Mouse (Mus musculus) spleen, postnatal 14 days (tissue): ENCODE results near the gene Cdc14b.

Experiments
- DNase-seq, 2 experiments: peaks; one replicate each; pipeline ENCODE4 v3.0.0; 2021 to 2022; ENCODE audit warnings: low spot score in 2 of 2

Cdc14b gene

DNA sequence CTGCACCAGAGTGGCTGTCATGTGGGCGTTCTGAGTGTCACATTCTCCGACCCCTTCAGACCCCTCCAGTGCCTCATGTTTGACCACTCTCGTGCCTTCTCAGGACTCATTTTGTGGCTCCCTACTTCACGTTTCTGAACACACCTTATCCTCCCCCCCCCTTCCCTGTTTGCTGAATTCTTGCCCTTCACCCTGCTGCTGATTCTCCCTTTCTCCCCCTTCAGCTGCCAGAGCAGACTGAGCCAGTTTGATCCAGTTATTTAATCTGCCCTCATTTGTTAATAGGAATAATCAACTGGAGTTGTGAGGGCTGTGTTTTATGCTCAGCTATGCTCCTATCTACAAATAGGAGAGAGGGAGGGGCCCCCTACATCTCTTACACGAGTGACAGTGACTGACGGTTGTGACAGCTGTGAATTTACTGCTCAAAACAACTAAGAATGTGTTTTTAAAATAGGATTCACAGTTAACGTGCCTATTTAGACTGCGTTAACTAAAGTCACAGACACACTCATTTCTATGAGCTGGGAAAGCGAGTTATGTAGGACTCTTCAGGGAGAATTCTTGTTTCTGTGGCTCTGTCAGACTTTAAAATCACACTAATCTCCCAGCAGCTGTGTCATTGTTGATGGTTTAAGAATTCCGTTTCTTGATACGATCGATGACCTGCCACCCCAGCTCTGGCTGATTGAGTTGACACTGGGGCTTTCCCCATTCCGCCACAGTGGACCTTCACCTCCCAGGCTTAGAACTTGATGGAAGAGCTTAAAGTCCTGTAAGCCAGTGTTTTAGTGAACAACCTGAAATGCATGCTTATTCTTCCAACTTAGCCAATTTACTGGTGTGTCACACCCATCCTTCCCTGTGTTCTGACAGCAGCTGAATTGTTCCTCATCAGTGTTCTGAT lies 96.1 kb downstream of the Cdc14b start:
- no peak for DNase-seq

DNA sequence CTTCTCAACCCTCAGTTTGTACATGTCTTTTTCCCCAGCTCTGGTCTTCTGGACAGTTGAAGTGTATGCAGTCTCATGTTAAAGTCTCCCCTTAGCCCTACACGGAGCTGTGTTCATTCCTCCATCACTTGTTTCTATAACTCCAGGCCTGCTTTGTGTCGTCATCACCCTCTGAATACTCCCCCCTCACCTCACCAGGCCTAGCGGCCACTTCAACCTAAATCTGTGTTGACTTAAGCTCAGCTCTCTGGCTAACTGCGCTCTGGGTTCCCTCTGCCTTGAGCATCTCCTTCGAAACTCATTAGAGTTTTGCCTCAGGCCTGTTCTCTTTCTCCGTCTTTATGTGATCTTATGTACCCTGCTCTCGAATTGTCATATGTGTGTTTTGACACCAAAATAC lies 97.1 kb downstream of the Cdc14b start:
- DNase-seq = no peak

DNA sequence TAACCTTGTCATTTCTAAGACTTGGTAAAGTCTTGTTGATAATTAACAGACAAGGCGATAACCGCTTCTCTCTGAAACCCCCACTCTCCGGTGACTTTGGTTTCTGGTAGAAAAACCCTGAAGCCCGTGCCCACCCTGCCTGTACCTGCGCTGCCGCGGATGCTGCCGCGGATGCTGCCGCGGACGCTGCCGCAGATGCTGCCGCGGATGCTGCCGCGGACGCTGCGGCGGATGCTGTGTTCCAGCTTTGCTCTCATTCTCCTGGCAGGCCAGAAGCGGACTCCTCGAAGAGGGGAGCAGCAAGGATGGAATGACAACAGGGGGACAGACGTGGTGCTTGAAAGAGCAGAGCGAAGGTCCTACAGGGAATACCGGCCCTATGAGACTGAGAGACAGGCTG lies 105.3 kb downstream of the Cdc14b start:
- DNase-seq = no peak

DNA sequence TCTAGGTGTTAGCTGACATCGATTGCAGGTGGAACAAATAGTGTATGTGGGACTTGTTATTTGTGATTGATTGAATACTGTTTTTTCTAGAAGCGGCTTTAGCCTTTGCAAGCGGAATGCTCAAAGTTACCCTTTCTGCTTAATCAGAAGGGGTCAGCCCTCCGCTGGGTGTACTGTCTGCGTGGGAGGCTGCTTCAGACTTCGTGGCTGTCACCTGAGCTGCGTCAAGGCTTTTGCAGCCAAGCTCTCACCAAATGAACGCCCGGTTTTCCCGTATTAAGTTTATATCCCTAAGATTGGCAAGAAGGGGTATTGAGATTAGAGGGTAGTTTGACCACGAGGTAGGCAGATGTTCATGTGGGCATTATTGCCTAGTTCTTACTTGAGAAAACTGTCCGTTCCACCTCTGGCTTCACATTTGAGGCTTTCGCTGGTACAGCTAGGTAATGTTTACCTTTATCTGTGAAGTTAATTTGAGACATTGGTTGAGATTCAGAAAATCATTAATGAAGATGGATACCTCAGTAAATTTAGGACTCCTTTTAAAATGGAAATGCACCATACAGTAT lies 111.9 kb downstream of the Cdc14b start:
- DNase-seq = no peak

DNA sequence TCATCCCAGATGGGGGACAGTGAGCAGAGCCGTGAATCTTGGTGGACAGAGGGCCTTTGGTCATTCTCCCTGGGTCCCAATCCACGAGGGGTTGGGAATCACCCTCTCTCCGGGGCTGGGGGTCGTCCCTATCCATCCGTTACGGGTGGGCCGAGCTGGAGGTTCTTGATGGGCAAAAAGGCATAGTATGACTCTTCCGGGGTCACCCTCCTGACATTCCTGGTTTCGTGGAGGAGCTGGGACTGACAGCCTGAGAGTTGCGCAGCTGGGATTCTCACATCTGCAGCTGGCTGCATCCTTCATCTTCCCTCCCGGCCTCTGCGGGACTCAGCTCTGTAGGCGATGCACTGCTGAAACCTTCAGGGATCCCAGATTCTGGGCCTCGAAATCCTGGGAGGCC lies 112.5 kb downstream of the Cdc14b start:
- DNase-seq = no peak

DNA sequence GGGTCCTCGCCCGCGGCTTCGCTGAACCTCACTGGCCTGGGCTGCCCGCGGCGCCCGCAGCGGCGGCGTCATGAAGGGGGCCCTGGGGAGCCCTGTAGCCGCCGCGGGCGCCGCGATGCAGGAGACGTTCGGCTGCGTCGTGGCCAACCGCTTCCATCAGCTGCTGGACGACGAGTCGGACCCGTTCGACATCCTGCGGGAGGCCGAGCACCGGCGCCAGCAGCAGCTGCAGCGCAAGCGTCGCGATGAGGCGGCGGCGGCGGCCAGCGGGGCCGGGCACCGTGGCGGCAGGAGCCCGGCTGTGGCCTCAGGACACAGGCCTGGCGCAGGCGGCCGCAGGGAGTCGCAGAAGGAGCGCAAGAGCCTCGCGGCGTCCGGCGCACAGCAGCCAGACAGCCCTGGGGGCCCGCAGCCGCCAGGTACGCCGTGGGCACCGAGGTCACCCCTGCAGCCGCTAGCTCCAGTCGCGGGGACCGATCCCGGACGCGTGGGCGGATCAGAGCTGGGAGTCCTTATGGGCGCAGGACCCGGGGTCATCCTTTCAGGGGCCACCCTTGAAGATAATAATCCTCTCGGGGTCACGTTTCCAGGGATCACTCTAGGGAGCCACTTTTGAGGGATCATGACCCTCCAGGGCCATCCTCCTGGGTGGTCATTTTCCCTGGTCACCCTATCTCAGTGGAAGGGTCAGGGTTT lies 113.0 kb downstream of the Cdc14b start:
- DNase-seq = no peak

DNA sequence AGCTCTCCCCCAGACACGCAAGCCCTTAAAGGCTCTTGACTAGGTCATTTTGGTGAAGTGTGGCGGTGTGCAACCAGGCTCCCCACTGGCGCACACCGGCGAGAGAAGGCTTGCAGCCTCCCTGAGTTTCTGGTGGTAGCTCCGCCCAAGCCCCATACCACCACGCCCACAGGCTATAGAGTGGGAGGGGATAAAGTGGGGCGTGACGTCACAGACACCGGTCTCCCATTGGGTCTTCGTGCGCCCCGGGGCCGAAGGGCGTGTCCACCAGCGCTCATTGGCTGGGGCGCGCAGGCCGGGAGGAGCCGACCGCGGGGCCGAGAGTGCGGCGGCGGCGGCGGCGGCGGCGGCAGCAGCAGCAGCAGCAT lies 113.6 kb downstream of the Cdc14b start, which contains the start of gene Habp4:
Gene Habp4, plus strand, starts transcription at position 277 of the 368 bp plus-strand sequence.
- peak; percentile 97 to 98 for DNase-seq

DNA sequence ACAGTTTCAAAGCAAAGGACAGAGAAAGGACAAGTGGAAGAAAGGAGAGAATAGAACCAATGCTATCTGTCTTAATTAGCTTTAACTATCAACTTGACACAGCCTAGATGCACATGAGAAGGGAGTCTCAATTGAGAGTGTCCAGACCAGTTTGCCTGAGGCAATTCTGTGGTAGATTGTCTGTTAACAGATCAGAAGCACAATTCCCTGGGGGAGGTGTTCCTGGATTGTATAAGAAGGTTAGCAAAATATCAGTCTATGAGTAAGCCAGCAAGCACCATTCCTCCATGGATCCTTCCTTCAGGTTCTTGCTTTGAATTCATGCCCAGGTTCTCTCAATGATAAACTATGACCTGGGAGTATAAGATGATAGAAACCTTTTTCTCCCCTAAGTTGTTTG lies 118.1 kb downstream of the Cdc14b start:
- DNase-seq = no peak

DNA sequence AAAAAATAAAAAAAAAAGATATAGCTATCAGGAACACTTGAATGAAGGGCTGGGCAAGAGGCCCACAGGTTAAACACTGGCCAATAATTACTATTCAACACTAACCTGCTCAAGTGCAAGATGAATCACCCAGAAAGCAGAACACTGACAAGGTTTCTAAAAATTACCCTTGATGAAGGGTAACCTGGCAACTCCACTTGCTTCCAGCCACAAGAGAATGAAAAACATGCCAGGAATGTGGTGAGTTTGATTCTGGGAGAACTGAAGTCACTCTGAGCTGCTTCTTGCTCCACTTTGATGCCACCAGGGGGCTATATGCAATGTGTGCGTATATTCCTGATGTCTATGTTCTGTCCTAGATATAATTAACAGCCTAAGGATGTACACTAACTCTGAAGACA lies 119.9 kb downstream of the Cdc14b start:
- DNase-seq = no peak

DNA sequence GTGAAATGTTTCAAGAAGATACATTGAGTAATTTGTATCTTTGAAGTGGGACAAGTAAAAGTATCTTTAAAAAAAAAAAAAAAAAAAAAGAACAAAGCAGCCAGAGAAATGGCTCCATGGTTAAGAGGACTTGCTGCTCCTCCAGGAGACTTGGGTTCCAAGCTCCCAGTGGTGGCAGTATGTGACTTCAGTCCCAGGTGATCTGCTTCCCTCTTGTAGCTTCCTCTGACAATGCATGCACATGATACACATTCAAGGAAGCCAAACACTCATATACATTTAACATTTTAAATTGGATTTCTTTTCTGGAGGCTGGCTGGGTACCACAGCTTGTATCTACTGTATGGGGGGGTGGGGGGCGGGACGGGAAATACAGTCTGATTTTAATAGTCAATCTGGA lies 120.4 kb downstream of the Cdc14b start:
- DNase-seq = no peak

DNA sequence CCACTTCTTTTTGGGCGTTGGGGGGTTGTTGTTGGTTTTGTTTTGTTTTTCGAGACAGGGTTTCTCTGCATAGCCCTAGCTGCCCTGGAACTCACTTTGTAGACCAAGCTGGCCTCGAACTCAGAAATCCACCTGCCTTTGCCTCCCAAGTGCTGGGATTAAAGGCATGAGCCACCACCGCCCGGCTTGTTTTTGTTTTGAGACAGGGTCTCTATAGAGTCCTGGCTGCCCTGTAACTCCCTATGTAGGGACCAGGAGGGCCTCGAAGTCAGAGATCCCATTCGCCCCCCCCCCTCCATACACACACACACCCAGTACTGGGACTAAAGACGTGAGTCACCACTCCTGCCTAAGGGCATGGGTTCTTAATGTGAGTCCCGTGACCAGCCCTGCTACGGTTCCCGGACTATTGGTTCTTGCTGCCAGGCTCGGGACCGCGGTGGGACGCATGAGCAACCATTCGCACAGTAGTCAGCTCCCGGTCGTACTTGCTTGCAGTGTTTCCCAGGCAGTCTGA lies 121.3 kb downstream of the Cdc14b start:
- DNase-seq = peak; percentile 14 to 19

DNA sequence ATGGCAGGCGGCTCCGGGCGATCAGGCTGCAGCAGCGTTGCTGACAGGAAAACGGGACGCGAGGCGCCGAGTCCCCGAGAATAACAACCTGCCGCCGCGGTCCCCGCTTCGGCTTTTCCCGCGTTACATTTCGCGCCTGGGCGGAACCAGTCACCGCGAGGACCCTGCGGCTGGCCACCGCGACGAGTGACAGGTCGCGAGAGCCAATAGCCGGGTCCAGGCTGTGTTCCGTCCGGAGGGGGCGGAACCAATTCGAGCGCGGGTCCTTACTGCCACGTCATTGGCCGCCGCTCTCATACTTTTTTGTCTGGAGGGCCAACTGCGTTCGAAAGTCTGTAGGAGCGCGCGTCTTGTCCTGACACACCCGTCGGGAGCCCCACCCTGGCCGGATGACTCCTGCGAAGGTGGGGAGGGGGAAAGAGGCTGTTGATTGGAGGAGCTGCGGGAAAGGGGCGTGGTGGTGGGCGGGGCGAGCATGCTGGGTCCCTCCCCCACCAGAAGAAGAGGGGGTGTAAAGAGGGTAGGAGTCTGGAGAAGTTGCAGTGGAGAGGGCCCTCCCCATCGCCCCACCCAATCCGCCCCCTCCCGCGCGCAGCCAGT lies 121.9 kb downstream of the Cdc14b start, which contains the start of gene Zfp367:
Gene Zfp367, minus strand, starts transcription at position 120 of the 600 bp plus-strand sequence.
- DNase-seq = peak; percentile 95 to 96

DNA sequence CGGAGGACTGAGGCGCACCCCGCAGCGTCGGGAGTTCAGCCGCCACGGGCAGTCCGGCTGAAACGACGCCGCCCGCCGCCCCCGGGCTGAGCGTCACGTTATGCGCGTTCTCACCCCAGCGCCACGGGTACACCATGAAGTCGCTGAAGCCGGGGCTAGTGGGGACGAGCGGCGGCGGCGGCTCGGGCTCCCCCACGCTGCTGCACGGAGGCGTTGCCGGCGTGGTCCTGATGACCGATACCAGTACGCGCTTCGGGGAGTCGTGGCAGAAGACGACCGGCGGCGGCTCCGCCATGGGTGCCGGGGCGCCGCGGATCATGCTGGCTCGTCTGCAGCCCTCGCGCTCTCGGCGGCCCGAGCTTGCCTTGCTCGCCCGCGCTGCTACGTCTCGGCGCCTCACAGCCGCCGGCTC lies 122.4 kb downstream of the Cdc14b start:
- DNase-seq = no peak

DNA sequence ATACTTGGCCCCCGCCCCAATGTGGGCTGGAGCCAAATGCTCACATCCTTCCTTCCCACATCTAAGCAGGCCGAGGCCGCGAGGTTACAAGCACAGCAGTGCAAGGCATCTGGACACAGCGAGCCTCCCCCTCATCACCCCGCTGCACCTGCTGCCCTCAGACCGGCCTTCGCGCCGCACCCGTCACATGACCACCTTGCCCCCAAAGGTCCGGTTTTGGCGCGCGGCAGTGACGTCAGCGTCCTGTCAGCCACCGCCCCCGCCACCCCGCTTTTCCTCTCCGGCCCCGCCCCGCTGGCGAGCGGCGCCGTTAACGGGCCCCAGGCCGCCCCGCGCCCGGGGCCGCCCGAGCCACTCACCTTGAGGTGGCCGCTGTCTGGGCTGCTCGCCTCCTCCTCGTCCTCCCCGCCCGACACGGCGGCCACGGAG lies 122.8 kb downstream of the Cdc14b start:
- DNase-seq = peak; percentile 82 to 88

DNA sequence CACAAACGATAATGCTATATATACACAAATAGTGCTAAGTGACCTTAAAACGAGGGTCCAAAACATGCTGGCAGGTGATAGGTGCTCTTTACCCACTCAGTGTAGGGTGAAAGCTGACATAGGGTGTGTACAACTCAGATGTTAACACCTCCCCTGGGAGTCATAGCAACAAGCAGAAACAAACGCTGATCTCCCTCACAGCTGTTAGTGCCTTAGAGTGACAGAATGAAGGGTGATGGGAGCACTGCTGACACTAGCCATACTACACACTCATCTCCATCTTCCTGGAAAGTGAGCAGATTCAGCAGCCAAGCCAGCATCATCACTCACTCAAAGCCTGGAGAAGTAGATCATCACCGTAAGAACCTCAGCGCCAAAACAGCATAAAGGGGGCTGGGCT lies 125.0 kb downstream of the Cdc14b start:
- DNase-seq = no peak
